Mouse (Mus musculus) effector memory CD4-positive, alpha-beta T cell, adult 5 months (primary cell): ENCODE data around the gene Abcc10. TPM values are rescaled to one million over a fixed set of nuclear protein-coding genes. Genes with fewer than 3 reads are reported as not detected.

ENCODE experiments used
- polyA plus RNA-seq: library from polyadenylated mRNA; unstranded; fragments of 100-300 nt; shearing (Covaris generic); gene quantifications from one replicate; pipeline ENCODE4 v1.2.1, GENCODE M21; 2017

Abcc10 gene
- 6.4 TPM for polyA plus RNA-seq

GRCm38 (mm10) chr17:46327906-46328534, at the start of gene Abcc10:
Gene Abcc10, minus strand, starts transcription at chr17:46328352.

GRCm38 (mm10) chr17:46297364-46298219, 30.6 kb downstream of the Abcc10 start, which contains the start of gene Dlk2:
Gene Dlk2, plus strand, starts transcription at chr17:46297421.

GRCm38 (mm10) chr17:46282483-46283123, 45.5 kb downstream of the Abcc10 start, which contains the start of gene Tjap1:
Gene Tjap1, minus strand, starts transcription at chr17:46283026.

GRCm38 (mm10) chr17:46253452-46254084, 74.6 kb downstream of the Abcc10 start, which contains the start of gene Lrrc73:
Gene Lrrc73, plus strand, starts transcription at chr17:46253531.

Other genes with a start within 250 kb of the Abcc10 start
- 62.7 TPM for gene Mrps18a, start 217.4 kb downstream of the Abcc10 start, polyA plus RNA-seq
- gene Rsph9, start 184.1 kb downstream of the Abcc10 start, polyA plus RNA-seq = not detected
- gene Mad2l1bp, start 174.8 kb downstream of the Abcc10 start, polyA plus RNA-seq = 31.5 TPM
- gene Gtpbp2, start 167.3 kb downstream of the Abcc10 start, polyA plus RNA-seq = 66.2 TPM
- 4.1 TPM for gene Polh, start 125.7 kb downstream of the Abcc10 start, polyA plus RNA-seq
- 25.6 TPM for gene Xpo5, start 125.6 kb downstream of the Abcc10 start, polyA plus RNA-seq
- 63.9 TPM for gene Polr1c, start 80.3 kb downstream of the Abcc10 start, polyA plus RNA-seq
- gene Yipf3, start 80.3 kb downstream of the Abcc10 start, polyA plus RNA-seq = 135 TPM
- not detected for gene Lrrc73, start 74.8 kb downstream of the Abcc10 start, polyA plus RNA-seq
- gene Tjap1, start 45.3 kb downstream of the Abcc10 start, polyA plus RNA-seq = 41.4 TPM
- gene Dlk2, start 30.9 kb downstream of the Abcc10 start, polyA plus RNA-seq = 0.62 TPM
- gene Zfp318, start 55.4 kb upstream of the Abcc10 start, polyA plus RNA-seq = 9.9 TPM
- not detected for gene Crip3, start 100.6 kb upstream of the Abcc10 start, polyA plus RNA-seq
- not detected for gene Slc22a7, start 110.1 kb upstream of the Abcc10 start, polyA plus RNA-seq
- gene Ttbk1, start 159.3 kb upstream of the Abcc10 start, polyA plus RNA-seq = 0.40 TPM
- not detected for gene Dnph1, start 168.4 kb upstream of the Abcc10 start, polyA plus RNA-seq
- gene Cul9, start 218.0 kb upstream of the Abcc10 start, polyA plus RNA-seq = 6.6 TPM
- gene Srf, start 227.8 kb upstream of the Abcc10 start, polyA plus RNA-seq = 33.2 TPM